Mouse (Mus musculus) myocyte (in vitro differentiated cells): Measurements from ENCODE around the gene Cdr2l.

Experiments used
- E2F4 ChIP-seq: IDR thresholded peaks from one replicate; pipeline ENCODE4 v1.6.1; 2011; ENCODE audit warnings: mild to moderate bottlenecking, control low read depth, moderate library complexity; ENCODE audit not compliant: insufficient read depth
- MYOD1 ChIP-seq, 3 experiments: IDR thresholded peaks; one replicate each; pipeline ENCODE4 v1.6.1; 2011; ENCODE audit warnings: control low read depth in 2 of 3, low read depth in 2 of 3, mild to moderate bottlenecking in 2 of 3, moderate library complexity in 1 of 3; ENCODE audit not compliant: insufficient read length in 2 of 3, control insufficient read depth in 1 of 3
- MYOG ChIP-seq, 3 experiments: IDR thresholded peaks; one replicate each; pipeline ENCODE4 v1.6.1; 2011; ENCODE audit warnings: control low read depth in 2 of 3, low read depth in 2 of 3, mild to moderate bottlenecking in 2 of 3; ENCODE audit not compliant: insufficient read length in 2 of 3, control insufficient read depth in 1 of 3, insufficient read depth in 1 of 3
- POLR2A ChIP-seq: IDR thresholded peaks from one replicate; pipeline ENCODE4 v1.6.1; 2011; ENCODE audit warnings: low read depth, mild to moderate bottlenecking, control low read depth, moderate library complexity; ENCODE audit not compliant: insufficient read length
- POLR2AphosphoS2 ChIP-seq: IDR thresholded peaks from one replicate; pipeline ENCODE4 v1.6.1; 2011; ENCODE audit warnings: low read depth, control low read depth; ENCODE audit not compliant: insufficient read length
- SRF ChIP-seq: IDR thresholded peaks from one replicate; pipeline ENCODE4 v1.6.1; 2011; ENCODE audit warnings: low read depth; ENCODE audit not compliant: control insufficient read depth, insufficient read length
- TCF12 ChIP-seq: IDR thresholded peaks from one replicate; pipeline ENCODE4 v1.6.1; 2011; ENCODE audit warnings: mild to moderate bottlenecking, control low read depth; ENCODE audit not compliant: poor library complexity, insufficient read depth, severe bottlenecking
- USF1 ChIP-seq: IDR thresholded peaks from one replicate; pipeline ENCODE4 v1.6.1; 2011; ENCODE audit warnings: low read depth, mild to moderate bottlenecking, control low read depth, moderate library complexity

DNA sequence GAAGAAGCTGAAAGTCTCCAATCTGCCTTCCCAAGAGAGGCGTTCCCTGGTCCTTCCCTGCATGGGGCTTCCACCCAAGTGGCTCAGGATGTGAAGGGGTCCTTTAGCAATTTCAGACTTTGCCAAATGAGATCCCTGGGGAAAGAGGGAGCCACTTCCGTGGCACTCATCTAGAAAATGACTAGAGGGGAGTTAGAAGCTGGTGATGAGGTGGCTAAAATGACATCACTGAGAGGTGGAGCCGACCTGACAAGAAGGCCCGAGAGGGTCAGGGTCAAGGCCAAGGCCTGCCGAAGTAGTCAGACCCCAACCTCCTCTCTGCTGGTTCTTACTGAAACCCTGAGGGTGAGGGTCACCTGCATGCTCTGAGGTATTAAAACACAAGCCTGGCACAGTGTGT, 1.2 kb downstream of the Cdr2l start:
- TF ChIP-seq POLR2A = no peak
- no peak for TF ChIP-seq MYOD1 (IDR thresholded peaks at IDR 0.05; ENCODE audit: control insufficient read depth in 1 of 3, insufficient read length in 2 of 3, low read depth in 2 of 3)
- TF ChIP-seq TCF12 = no peak
- TF ChIP-seq MYOG (IDR thresholded peaks at IDR 0.05; ENCODE audit: control insufficient read depth in 1 of 3, insufficient read depth in 1 of 3, insufficient read length in 2 of 3, low read depth in 2 of 3) = no peak
- TF ChIP-seq E2F4 = no peak
- TF ChIP-seq SRF = no peak
- TF ChIP-seq USF1 = no peak
- TF ChIP-seq POLR2AphosphoS2 = peak; percentile 36
